33 mouse cellular contexts compared by ENCODE assay signal in genomic region chr4:132383455-132383854, GRCm38 (mm10). TPM values are rescaled to one million over a fixed set of nuclear protein-coding genes. Genes with fewer than 3 reads are reported as not detected.
DNase-seq lines count a peak whose midpoint lies in the region; ATAC-seq and TF ChIP-seq lines count a peak whose summit lies in the region.
"Had no signal": no experiment of that assay in that cellular context is flagged by ENCODE, and none has a peak within 500 bp of the region (broad histone marks: within the 10 kb centered on the region; RNA-seq: fewer than 3 reads in every experiment).

No protein-coding gene starts in this region.

- 0 out of 2 replicates have a peak overlapping the region, but pooled peaks have one; percentile 32 for H3K27ac ChIP-seq in gastrocnemius, adult 2 months
- no peak overlapping the region for H3K27ac ChIP-seq in heart, embryonic 11.5 days (ENCODE audit: low read depth, low read length)
- no peak overlapping the region for H3K27ac ChIP-seq in MEL (ENCODE audit: control insufficient read depth, low read depth, low read length)
- H3K27ac ChIP-seq in liver, embryonic 14.5 days: peak overlapping the region; percentile 19; the same call in 1 of the 2 replicates
- H3K27ac ChIP-seq: embryonic facial prominence, embryonic 12.5 days; forebrain, embryonic 15.5 days; hindbrain, embryonic 12.5 days; hindbrain, postnatal 0 days; intestine, embryonic 15.5 days; limb, embryonic 10.5 days; limb, embryonic 15.5 days; neural tube, embryonic 15.5 days had no signal

- no peak for TF ChIP-seq RAD21 in MEL (IDR thresholded peaks at IDR 0.05; ENCODE audit: low read depth, low read length)

- ATAC-seq in heart, embryonic 11.5 days (replicated peaks; ENCODE audit: insufficient number of reproducible peaks, low FRiP score, low TSS enrichment): no peak
- no peak for ATAC-seq in liver, embryonic 14.5 days (ENCODE audit: insufficient read depth)
- ATAC-seq: forebrain, embryonic 15.5 days; hindbrain, postnatal 0 days; intestine, embryonic 15.5 days; lung, postnatal 0 days had no signal

- H3K9me3 ChIP-seq in heart, embryonic 11.5 days (replicated peaks; ENCODE audit: control insufficient read depth, low read length): no peaks in the 10 kb centered on the region
- no peaks in the 10 kb centered on the region for H3K9me3 ChIP-seq in MEL (replicated peaks; ENCODE audit: insufficient read depth, low read length)
- no peaks in the 10 kb centered on the region for H3K9me3 ChIP-seq in liver, embryonic 14.5 days (ENCODE audit: control insufficient read depth, low read length)
- H3K9me3 ChIP-seq: embryonic facial prominence, embryonic 12.5 days; forebrain, embryonic 15.5 days; heart, embryonic 13.5 days; hindbrain, embryonic 12.5 days; intestine, embryonic 15.5 days; limb, embryonic 10.5 days; limb, embryonic 15.5 days; megakaryocyte, embryonic 14.5 days; neural tube, embryonic 15.5 days had no signal

- no peak overlapping the region for H3K4me2 ChIP-seq in heart, embryonic 11.5 days
- no peak overlapping the region for H3K4me2 ChIP-seq in liver, embryonic 14.5 days (ENCODE audit: low read depth)
- H3K4me2 ChIP-seq: embryonic facial prominence, embryonic 12.5 days; forebrain, embryonic 15.5 days; heart, embryonic 13.5 days; hindbrain, embryonic 12.5 days; intestine, embryonic 15.5 days; limb, embryonic 15.5 days; neural tube, embryonic 15.5 days had no signal

- no peak for TF ChIP-seq CTCF in gastrocnemius, adult 2 months (IDR thresholded peaks at IDR 0.05)
- TF ChIP-seq CTCF in MEL (IDR thresholded peaks at IDR 0.05 in 2 of 3, conservative IDR thresholded peaks at IDR 0.05 in 1 of 3; ENCODE audit: control insufficient read depth in 1 of 3, insufficient read depth in 1 of 3, low read depth in 2 of 3, low read length in 3 of 3, poor library complexity in 1 of 3, severe bottlenecking in 1 of 3): no peak
- no peak for TF ChIP-seq CTCF in liver, embryonic 14.5 days (IDR thresholded peaks at IDR 0.05; ENCODE audit: low read depth)

- TF ChIP-seq EP300 in MEL (IDR thresholded peaks at IDR 0.05; ENCODE audit: low read depth in 1 of 2, low read length in 2 of 2): no peak
- TF ChIP-seq EP300 in liver, embryonic 14.5 days (IDR thresholded peaks at IDR 0.05; ENCODE audit: low read depth): no peak

- H3K9ac ChIP-seq in heart, embryonic 11.5 days (ENCODE audit: low read depth, low read length): no peak overlapping the region
- H3K9ac ChIP-seq in MEL (ENCODE audit: control insufficient read depth, low read depth, low read length, poor library complexity, severe bottlenecking): no peak overlapping the region
- no peak overlapping the region; the same call in 1 of the 2 replicates for H3K9ac ChIP-seq in liver, embryonic 14.5 days (replicated peaks)
- H3K9ac ChIP-seq: embryonic facial prominence, embryonic 12.5 days; forebrain, embryonic 15.5 days; heart, embryonic 13.5 days; hindbrain, embryonic 12.5 days; intestine, embryonic 15.5 days; limb, embryonic 15.5 days; neural tube, embryonic 15.5 days had no signal

- H3K27me3 ChIP-seq in heart, embryonic 11.5 days (ENCODE audit: control insufficient read depth, insufficient read depth, low read length): no peaks in the 10 kb centered on the region
- H3K27me3 ChIP-seq in MEL (ENCODE audit: control insufficient read depth in 1 of 2, insufficient read depth in 2 of 2, low read length in 2 of 2): no peaks in the 10 kb centered on the region
- no peaks in the 10 kb centered on the region for H3K27me3 ChIP-seq in liver, embryonic 14.5 days (ENCODE audit: control insufficient read depth, insufficient read depth, low read length)
- H3K27me3 ChIP-seq: CH12.LX; embryonic facial prominence, embryonic 12.5 days; forebrain, embryonic 15.5 days; heart, embryonic 13.5 days; hindbrain, embryonic 12.5 days; intestine, embryonic 15.5 days; limb, embryonic 15.5 days; megakaryocyte, embryonic 14.5 days; neural tube, embryonic 15.5 days had no signal

- no peak overlapping the region for H3K4me3 ChIP-seq in gastrocnemius, adult 2 months
- H3K4me3 ChIP-seq in heart, embryonic 11.5 days (ENCODE audit: low read depth, low read length): no peak overlapping the region
- H3K4me3 ChIP-seq in MEL (ENCODE audit: control insufficient read depth in 1 of 2, insufficient read depth in 1 of 2, low read depth in 2 of 2, low read length in 2 of 2): no peak overlapping the region
- H3K4me3 ChIP-seq in liver, embryonic 14.5 days (ENCODE audit: insufficient read depth in 1 of 2, low read depth in 2 of 2, low read length in 2 of 2): no peak overlapping the region
- H3K4me3 ChIP-seq: embryonic facial prominence, embryonic 12.5 days; forebrain, embryonic 15.5 days; heart, embryonic 13.5 days; hindbrain, embryonic 12.5 days; intestine, embryonic 15.5 days; limb, embryonic 10.5 days; limb, embryonic 15.5 days; megakaryocyte, embryonic 14.5 days; neural tube, embryonic 15.5 days had no signal

- TF ChIP-seq POLR2A in MEL (IDR thresholded peaks at IDR 0.05; ENCODE audit: control insufficient read depth in 1 of 2, insufficient read depth in 1 of 2, low read depth in 1 of 2, low read length in 2 of 2, poor library complexity in 1 of 2): no peak

- peaks cover 5% of the 10 kb centered on the region for H3K36me3 ChIP-seq in heart, embryonic 11.5 days (ENCODE audit: control insufficient read depth, insufficient read depth, low read length)
- H3K36me3 ChIP-seq in MEL (ENCODE audit: control insufficient read depth in 1 of 2, insufficient read depth in 2 of 2, low read length in 2 of 2): peaks cover 0 to 5% of the 10 kb centered on the region in 2 experiments; a peak in 3 of 4 replicates
- peaks cover 16% of the 10 kb centered on the region for H3K36me3 ChIP-seq in liver, embryonic 14.5 days (replicated peaks; ENCODE audit: control insufficient read depth, insufficient read depth, low read depth)
- H3K36me3 ChIP-seq: intestine, embryonic 15.5 days; neural tube, embryonic 15.5 days had no signal

- 45% methylated on average over 3 of the region's 3 CpGs for WGBS in heart, embryonic 11.5 days (ENCODE audit: insufficient replicate concordance)
- WGBS in liver, embryonic 14.5 days (ENCODE audit: insufficient replicate concordance): 37% methylated on average over 3 of the region's 3 CpGs

- no peak for DNase-seq in gastrocnemius, adult 2 months
- DNase-seq in gastrocnemius, postnatal 36 days: no peak
- peak; percentile 20 for DNase-seq in heart, postnatal 25 days (ENCODE audit: low spot score)
- no peak for DNase-seq in MEL (ENCODE audit: low read depth, low spot score)
- DNase-seq in liver, embryonic 14.5 days (ENCODE audit: low read depth in 3 of 3, low spot score in 3 of 3): no peak
- no peak for DNase-seq in frontal cortex, postnatal 10 days (ENCODE audit: low spot score in 2 of 2)
- DNase-seq in urinary bladder, postnatal 14 days (ENCODE audit: low spot score): no peak
- DNase-seq: adrenal gland, postnatal 14 days; cerebellum, adult 11-12 months; cerebellum, adult 9-11 months; embryo, embryonic 11 days; gastrocnemius, postnatal 25 days; kidney, adult 8-10 months; kidney, postnatal 10 days; layer of hippocampus, postnatal 36 days; lung, postnatal 4 days; midbrain, embryonic 14.5 days; retina, postnatal 1 day; right cerebral cortex, postnatal 14 days; thymus, postnatal 14 days had no signal

- intact Hi-C loops in gastrocnemius, adult 2 months (cut with DNase I): no loop called here
- intact Hi-C loops in gastrocnemius, postnatal 36 days (cut with DNase I): no loop called here
- intact Hi-C loops in heart, postnatal 25 days (cut with DNase I): no loop called here

- peaks cover 4% of the 10 kb centered on the region for H3K4me1 ChIP-seq in heart, embryonic 11.5 days (ENCODE audit: control insufficient read depth, insufficient read depth, low read length)
- H3K4me1 ChIP-seq in MEL (ENCODE audit: control insufficient read depth in 1 of 2, insufficient read depth in 2 of 2, low read length in 2 of 2): peaks cover 2 to 5% of the 10 kb centered on the region in 2 experiments; a peak in 1 of 4 replicates
- H3K4me1 ChIP-seq in liver, embryonic 14.5 days (replicated peaks; ENCODE audit: control insufficient read depth in 2 of 2, insufficient read depth in 2 of 2, low read length in 1 of 2): peaks cover 10 to 18% of the 10 kb centered on the region in 2 experiments
- H3K4me1 ChIP-seq: embryonic facial prominence, embryonic 12.5 days; forebrain, embryonic 15.5 days; hindbrain, embryonic 12.5 days; limb, embryonic 10.5 days; limb, embryonic 15.5 days had no signal

- H3K79me2 ChIP-seq in MEL (ENCODE audit: control insufficient read depth, insufficient read depth, low read length, poor library complexity): peaks cover 5% of the 10 kb centered on the region

RNA-seq across cellular contexts. Expression of gene Rcc1, which starts 30.1 kb away (rescaled TPM):
- 1 to 10 TPM; 7.7 to 7.8 TPM for total RNA-seq in gastrocnemius, adult 2 months (2021)
- 1 to 10 TPM; 6.0 to 6.3 TPM for total RNA-seq in gastrocnemius, postnatal 36 days (2021)
- total RNA-seq in heart, postnatal 25 days (2021): 1 to 10 TPM; 8.6 to 8.9 TPM
- polyA plus RNA-seq in heart, embryonic 11.5 days (2014; fragmentation: Nextera tagmentation; extraction: Ambion mirVana): 28.1 and 28.2 TPM in 2 replicates
- total RNA-seq in MEL (2012; rRNA removed): 137 and 147 TPM in 2 replicates
- 100 to 1,000 TPM in 1 of 2 experiments, 10 to 100 TPM in 1; 83.6 to 186 TPM for polyA plus RNA-seq in MEL (2012; ENCODE audit: insufficient read depth in 1 of 2, insufficient read length in 2 of 2, low read depth in 1 of 2, low replicate concordance in 2 of 2, missing spikeins in 1 of 2)
- 21.5 and 22.2 TPM in 2 replicates for polyA plus RNA-seq in liver, embryonic 14.5 days (2012; rRNA removed)
- polyA plus RNA-seq in liver, embryonic 14.5 days (2014; fragmentation: Nextera tagmentation; extraction: Ambion mirVana): 27.2 and 32.0 TPM in 2 replicates

RNA-seq across cellular contexts. Expression of gene Phactr4, which starts 38.8 kb away (rescaled TPM):
- total RNA-seq in gastrocnemius, adult 2 months (2021): 10 to 100 TPM; 14.6 to 15.6 TPM
- total RNA-seq in gastrocnemius, postnatal 36 days (2021): 10 to 100 TPM; 10.6 to 11.4 TPM
- total RNA-seq in heart, postnatal 25 days (2021): 10 to 100 TPM; 23.2 to 23.4 TPM
- 24.5 and 29.1 TPM in 2 replicates for polyA plus RNA-seq in heart, embryonic 11.5 days (2014; fragmentation: Nextera tagmentation; extraction: Ambion mirVana)
- total RNA-seq in MEL (2012; rRNA removed): 5.6 and 7.2 TPM in 2 replicates
- polyA plus RNA-seq in MEL (2012; ENCODE audit: insufficient read depth in 1 of 2, insufficient read length in 2 of 2, low read depth in 1 of 2, low replicate concordance in 2 of 2, missing spikeins in 1 of 2): 10 to 100 TPM; 28.7 to 79.5 TPM
- polyA plus RNA-seq in liver, embryonic 14.5 days (2012; rRNA removed): 6.2 and 7.4 TPM in 2 replicates
- polyA plus RNA-seq in liver, embryonic 14.5 days (2014; fragmentation: Nextera tagmentation; extraction: Ambion mirVana): 10.9 and 14.0 TPM in 2 replicates

RNA-seq across cellular contexts. Expression of gene Trnau1ap, which starts 54.1 kb away (rescaled TPM):
- 10 to 100 TPM; 10.4 to 11.7 TPM for total RNA-seq in gastrocnemius, adult 2 months (2021)
- total RNA-seq in gastrocnemius, postnatal 36 days (2021): 10 to 100 TPM in 1 of 2 experiments, 1 to 10 TPM in 1; 7.2 to 11.0 TPM
- 10 to 100 TPM; 22.2 to 23.7 TPM for total RNA-seq in heart, postnatal 25 days (2021)
- 72.0 and 81.8 TPM in 2 replicates for polyA plus RNA-seq in heart, embryonic 11.5 days (2014; fragmentation: Nextera tagmentation; extraction: Ambion mirVana)
- 110 and 117 TPM in 2 replicates for total RNA-seq in MEL (2012; rRNA removed)
- 100 to 1,000 TPM in 1 of 2 experiments, not detected in 1; 102 TPM for polyA plus RNA-seq in MEL (2012; ENCODE audit: insufficient read depth in 1 of 2, insufficient read length in 2 of 2, low read depth in 1 of 2, low replicate concordance in 2 of 2, missing spikeins in 1 of 2)
- 7.0 and 8.8 TPM in 2 replicates for polyA plus RNA-seq in liver, embryonic 14.5 days (2012; rRNA removed)
- polyA plus RNA-seq in liver, embryonic 14.5 days (2014; fragmentation: Nextera tagmentation; extraction: Ambion mirVana): 36.6 and 36.7 TPM in 2 replicates

Comparison
In these comparisons a context has a peak if more than half of its experiments do, and no peak if none do; other contexts are left out.
1. H3K27ac ChIP-seq: peak in gastrocnemius, adult 2 months (single experiment) and liver, embryonic 14.5 days (single experiment); none in heart, embryonic 11.5 days (single experiment) and MEL (single experiment).
2. RNA of gene Rcc1, which starts 30.1 kb away (total RNA-seq): 137 to 147 TPM in MEL; 8.6 to 8.9 TPM in heart, postnatal 25 days, 7.7 to 7.8 TPM in gastrocnemius, adult 2 months and 6.0 to 6.3 TPM in gastrocnemius, postnatal 36 days; every median in the first group is over 10 times any median in the second.